Comparison of ENCODE assay signal across 25 mouse cellular contexts in genomic region chr3:107659000-107659399, GRCm38 (mm10). TPM values are rescaled to one million over a fixed set of nuclear protein-coding genes. Genes with fewer than 3 reads are reported as not detected.
DNase-seq lines count a peak whose midpoint lies in the region; ATAC-seq and TF ChIP-seq lines count a peak whose summit lies in the region.
"Had no signal": no experiment of that assay in that cellular context is flagged by ENCODE, and none has a peak within 500 bp of the region (broad histone marks: within the 10 kb centered on the region; RNA-seq: fewer than 3 reads in every experiment).

No protein-coding gene starts in this region.

- DNase-seq in gastrocnemius, adult 2 months: no peak
- DNase-seq in gastrocnemius, postnatal 14 days: no peak
- DNase-seq in liver, postnatal 0 days: no peak
- DNase-seq in A20 (ENCODE audit: low read depth, low spot score): peak; percentile 46
- DNase-seq in induced T-regulatory cell, adult 2 months (ENCODE audit: low read depth): peak; percentile 22
- no peak for DNase-seq in left cerebral cortex, postnatal 36 days (ENCODE audit: low spot score in 2 of 2)
- DNase-seq: adrenal gland, adult 2 months; cerebellum, adult 11 months; gastrocnemius, postnatal 25 days; kidney, postnatal 10 days; left cerebral cortex, postnatal 4 days; thymus, postnatal 14 days had no signal

- intact Hi-C loops in gastrocnemius, adult 2 months (cut with DNase I): no loop called here
- intact Hi-C loops in gastrocnemius, postnatal 14 days (cut with DNase I; ENCODE audit: low total_unique reads): no loop called here
- intact Hi-C loops in left cerebral cortex, postnatal 36 days (cut with DNase I): loop anchor here (2.0 kb wide), 1 partner anchor 36 kb away; no protein-coding TSS in a partner anchor

- no peak overlapping the region for H3K27ac ChIP-seq in gastrocnemius, adult 2 months
- no peak overlapping the region for H3K27ac ChIP-seq in liver, postnatal 0 days (ENCODE audit: low read depth)
- H3K27ac ChIP-seq in liver, embryonic 12.5 days: no peak overlapping the region
- H3K27ac ChIP-seq: embryonic facial prominence, embryonic 15.5 days; forebrain, embryonic 15.5 days; heart, embryonic 13.5 days; neural tube, embryonic 15.5 days; stomach, embryonic 15.5 days had no signal

- no peaks in the 10 kb centered on the region for H3K27me3 ChIP-seq in liver, postnatal 0 days (ENCODE audit: insufficient read depth, low read length)
- no peaks in the 10 kb centered on the region for H3K27me3 ChIP-seq in liver, embryonic 12.5 days (replicated peaks)
- H3K27me3 ChIP-seq: embryonic facial prominence, embryonic 15.5 days; forebrain, embryonic 15.5 days; heart, embryonic 13.5 days; neural tube, embryonic 15.5 days; stomach, embryonic 15.5 days had no signal

- H3K4me1 ChIP-seq in liver, postnatal 0 days (ENCODE audit: insufficient read depth): no peaks in the 10 kb centered on the region
- H3K4me1 ChIP-seq in liver, embryonic 12.5 days: no peaks in the 10 kb centered on the region
- H3K4me1 ChIP-seq: embryonic facial prominence, embryonic 15.5 days; forebrain, embryonic 15.5 days; neural tube, embryonic 15.5 days; stomach, embryonic 15.5 days had no signal

- 82% methylated on average over 1 of the region's 1 CpGs for WGBS in liver, postnatal 0 days (ENCODE audit: insufficient replicate concordance)
- 81% methylated on average over 1 of the region's 1 CpGs for WGBS in liver, embryonic 12.5 days (ENCODE audit: insufficient replicate concordance)

- no peak for ATAC-seq in liver, postnatal 0 days
- no peak for ATAC-seq in liver, embryonic 12.5 days
- ATAC-seq in granulocyte monocyte progenitor cell, adult 5-6 weeks (replicated peaks; ENCODE audit: poor library complexity, severe bottlenecking): no peak
- ATAC-seq: forebrain, embryonic 15.5 days had no signal

- no peak for TF ChIP-seq EP300 in liver, postnatal 0 days (IDR thresholded peaks at IDR 0.05; ENCODE audit: low read depth)

- H3K4me2 ChIP-seq in liver, postnatal 0 days (ENCODE audit: low read depth, low read length): no peak overlapping the region
- no peak overlapping the region for H3K4me2 ChIP-seq in liver, embryonic 12.5 days
- H3K4me2 ChIP-seq: embryonic facial prominence, embryonic 15.5 days; forebrain, embryonic 15.5 days; heart, embryonic 13.5 days; neural tube, embryonic 15.5 days; stomach, embryonic 15.5 days had no signal

- no peak overlapping the region for H3K9ac ChIP-seq in liver, postnatal 0 days (replicated peaks)
- no peak overlapping the region for H3K9ac ChIP-seq in liver, embryonic 12.5 days
- H3K9ac ChIP-seq: embryonic facial prominence, embryonic 15.5 days; forebrain, embryonic 15.5 days; heart, embryonic 13.5 days; neural tube, embryonic 15.5 days; stomach, embryonic 15.5 days had no signal

- H3K36me3 ChIP-seq in liver, postnatal 0 days (replicated peaks; ENCODE audit: insufficient read depth, low read length): peaks cover 33% of the 10 kb centered on the region
- peaks cover 43% of the 10 kb centered on the region for H3K36me3 ChIP-seq in liver, embryonic 12.5 days

- H3K9me3 ChIP-seq in liver, postnatal 0 days (ENCODE audit: low read length): no peaks in the 10 kb centered on the region
- H3K9me3 ChIP-seq in liver, embryonic 12.5 days (replicated peaks): no peaks in the 10 kb centered on the region
- H3K9me3 ChIP-seq: embryonic facial prominence, embryonic 15.5 days; forebrain, embryonic 15.5 days; heart, embryonic 13.5 days; neural tube, embryonic 15.5 days; stomach, embryonic 15.5 days had no signal

- no peak overlapping the region for H3K4me3 ChIP-seq in gastrocnemius, adult 2 months
- H3K4me3 ChIP-seq in liver, postnatal 0 days (ENCODE audit: low read depth, low read length): no peak overlapping the region
- H3K4me3 ChIP-seq in liver, embryonic 12.5 days: no peak overlapping the region
- H3K4me3 ChIP-seq: embryonic facial prominence, embryonic 15.5 days; forebrain, embryonic 15.5 days; heart, embryonic 13.5 days; neural tube, embryonic 15.5 days; stomach, embryonic 15.5 days had no signal

- peak; percentile 44 for TF ChIP-seq CTCF in gastrocnemius, adult 2 months (IDR thresholded peaks at IDR 0.05)
- peak; percentile 32; the same call in 1 of the 2 replicates for TF ChIP-seq CTCF in liver, postnatal 0 days (IDR thresholded peaks at IDR 0.05; ENCODE audit: low read depth)

RNA-seq across cellular contexts. Expression of gene Strip1, which starts 27.5 kb away (rescaled TPM):
- 10 to 100 TPM; 16.6 to 20.4 TPM for total RNA-seq in gastrocnemius, adult 2 months (2021)
- 10 to 100 TPM; 16.9 to 19.5 TPM for total RNA-seq in gastrocnemius, postnatal 14 days (2021)
- 6.6 and 7.0 TPM in 2 replicates for polyA plus RNA-seq in liver, postnatal 0 days (2015; fragmentation: Nextera tagmentation; extraction: Ambion mirVana)
- polyA plus RNA-seq in liver, embryonic 12.5 days (2016; fragmentation: Nextera tagmentation; extraction: Ambion mirVana): 17.0 and 19.0 TPM in 2 replicates
- total RNA-seq in granulocyte monocyte progenitor cell, adult 5-6 weeks (2014; fragmentation: Nextera tagmentation): 18.6 and 20.1 TPM in 2 replicates
- total RNA-seq in granulocyte monocyte progenitor cell, adult 5-6 weeks (2017): 19.5 and 21.9 TPM in 2 replicates
- 10 to 100 TPM; 58.0 to 63.7 TPM for total RNA-seq in left cerebral cortex, postnatal 36 days (2021)

RNA-seq across cellular contexts. Expression of gene Gm10961, which starts 27.9 kb away (rescaled TPM):
- not detected for total RNA-seq in gastrocnemius, adult 2 months (2021)
- not detected for total RNA-seq in gastrocnemius, postnatal 14 days (2021)
- polyA plus RNA-seq in liver, postnatal 0 days (2015; fragmentation: Nextera tagmentation; extraction: Ambion mirVana): not detected in 2 replicates
- polyA plus RNA-seq in liver, embryonic 12.5 days (2016; fragmentation: Nextera tagmentation; extraction: Ambion mirVana): not detected in 2 replicates
- not detected in 2 replicates for total RNA-seq in granulocyte monocyte progenitor cell, adult 5-6 weeks (2014; fragmentation: Nextera tagmentation)
- total RNA-seq in granulocyte monocyte progenitor cell, adult 5-6 weeks (2017): not detected in 2 replicates
- not detected for total RNA-seq in left cerebral cortex, postnatal 36 days (2021)
- total RNA-seq: adrenal gland, adult 2 months; common myeloid progenitor, adult 5-6 weeks; gastrocnemius, postnatal 25 days; hematopoietic stem cell, adult 5-6 weeks; left cerebral cortex, postnatal 4 days; monocyte, adult 5-6 weeks had no signal
- polyA plus RNA-seq: adrenal gland, adult 2 months; embryonic facial prominence, embryonic 15.5 days; forebrain, embryonic 15.5 days; heart, embryonic 13.5 days; intestine, embryonic 14.5 days; liver, embryonic 16.5 days; neural tube, embryonic 15.5 days; small intestine, adult 2 months; stomach, embryonic 15.5 days had no signal

RNA-seq across cellular contexts. Expression of gene Ahcyl1, which starts 37.4 kb away (rescaled TPM):
- 10 to 100 TPM; 30.0 to 33.0 TPM for total RNA-seq in gastrocnemius, adult 2 months (2021)
- total RNA-seq in gastrocnemius, postnatal 14 days (2021): 10 to 100 TPM; 37.5 to 38.9 TPM
- polyA plus RNA-seq in liver, postnatal 0 days (2015; fragmentation: Nextera tagmentation; extraction: Ambion mirVana): 18.1 and 19.8 TPM in 2 replicates
- polyA plus RNA-seq in liver, embryonic 12.5 days (2016; fragmentation: Nextera tagmentation; extraction: Ambion mirVana): 53.7 and 54.0 TPM in 2 replicates
- 81.6 and 100 TPM in 2 replicates for total RNA-seq in granulocyte monocyte progenitor cell, adult 5-6 weeks (2014; fragmentation: Nextera tagmentation)
- 67.8 and 68.2 TPM in 2 replicates for total RNA-seq in granulocyte monocyte progenitor cell, adult 5-6 weeks (2017)
- total RNA-seq in left cerebral cortex, postnatal 36 days (2021): 100 to 1,000 TPM; 325 TPM

Comparison
In these comparisons a context has a peak if more than half of its experiments do, and no peak if none do; other contexts are left out.
1. DNase-seq: peak in A20 (single experiment) and induced T-regulatory cell, adult 2 months (single experiment); none in gastrocnemius, adult 2 months (single experiment), gastrocnemius, postnatal 14 days (single experiment), liver, postnatal 0 days (single experiment) and left cerebral cortex, postnatal 36 days (0 of 2).